Mouse (Mus musculus): Measurements from ENCODE around the gene Fgd3. TPM values are rescaled to one million over a fixed set of nuclear protein-coding genes. Genes with fewer than 3 reads are reported as not detected.

The Fgd3 gene
- polyA plus RNA-seq, 1 experiment from 2014 or later = 0.29 TPM

Other genes with a start within 250 kb of the Fgd3 start
- gene Wnk2, start 172.3 kb downstream of the Fgd3 start, polyA plus RNA-seq (2015; fragmentation: Nextera tagmentation; extraction: Ambion mirVana) = 1.8 and 1.9 TPM in 2 replicates
- 78.8 and 84.5 TPM in 2 replicates for gene Ninj1, start 132.8 kb downstream of the Fgd3 start, polyA plus RNA-seq (2015; fragmentation: Nextera tagmentation; extraction: Ambion mirVana)
- gene Card19, start 104.3 kb downstream of the Fgd3 start, polyA plus RNA-seq (2015; fragmentation: Nextera tagmentation; extraction: Ambion mirVana) = 143 and 144 TPM in 2 replicates
- 1.4 and 1.8 TPM in 2 replicates for gene Susd3, start 71.6 kb downstream of the Fgd3 start, polyA plus RNA-seq (2015; fragmentation: Nextera tagmentation; extraction: Ambion mirVana)
- 55.9 and 59.8 TPM in 2 replicates for gene Bicd2, start 21.3 kb upstream of the Fgd3 start, polyA plus RNA-seq (2015; fragmentation: Nextera tagmentation; extraction: Ambion mirVana)
- gene Ippk, start 100.9 kb upstream of the Fgd3 start, polyA plus RNA-seq (2015; fragmentation: Nextera tagmentation; extraction: Ambion mirVana) = 11.1 and 11.8 TPM in 2 replicates
- 0.74 and 1.1 TPM in 2 replicates for gene Tes3-ps, start 173.0 kb upstream of the Fgd3 start, polyA plus RNA-seq (2015; fragmentation: Nextera tagmentation; extraction: Ambion mirVana)
- gene Ecm2, start 184.5 kb upstream of the Fgd3 start, polyA plus RNA-seq (2015; fragmentation: Nextera tagmentation; extraction: Ambion mirVana) = 5.0 and 5.8 TPM in 2 replicates
- 32.2 and 45.0 TPM in 2 replicates for gene Aspn, start 224.1 kb upstream of the Fgd3 start, polyA plus RNA-seq (2015; fragmentation: Nextera tagmentation; extraction: Ambion mirVana)

Measured in heart, embryonic 16.5 days (tissue).